Mouse (Mus musculus) stomach, postnatal 0 days (tissue): ENCODE data around the gene Itgb7. TPM values are rescaled to one million over a fixed set of nuclear protein-coding genes. Genes with fewer than 3 reads are reported as not detected.

ENCODE experiments used
- ATAC-seq: fragments of 200-750 bp; cut with Nextera tagmentation; 2 replicates; pipeline ENCODE4 v1.8.0; 2017; ENCODE audit not compliant: low FRiP score, low TSS enrichment
- DNase-seq: peaks from one replicate; pipeline ENCODE4 v3.0.0-alpha.2; 2016; ENCODE audit warnings: low spot score
- H3K27ac ChIP-seq: fragments of 300-500 bp; sonication (generic); replicated peaks from 2 replicates; pipeline ENCODE4 v1.5.1; 2014; ENCODE audit warnings: mild to moderate bottlenecking, control low read depth
- H3K27me3 ChIP-seq: fragments of 300-500 bp; sonication (generic); 2 replicates; pipeline ENCODE4 v1.6.1; 2014; ENCODE audit warnings: low read length; ENCODE audit not compliant: control insufficient read depth, insufficient read depth
- H3K36me3 ChIP-seq: fragments of 300-500 bp; sonication (generic); 2 replicates; pipeline ENCODE4 v1.6.1; 2014; ENCODE audit warnings: low read length, mixed read lengths; ENCODE audit not compliant: control insufficient read depth, insufficient read depth
- H3K4me1 ChIP-seq: fragments of 300-500 bp; sonication (generic); replicated peaks from 2 replicates; pipeline ENCODE4 v1.6.1; 2014; ENCODE audit warnings: antibody characterized with exemption; ENCODE audit not compliant: control insufficient read depth, insufficient read depth
- H3K4me2 ChIP-seq: fragments of 300-500 bp; sonication (generic); replicated peaks from 2 replicates; pipeline ENCODE4 v1.6.1; 2014; ENCODE audit warnings: low read depth, mild to moderate bottlenecking, control low read depth, moderate library complexity
- H3K4me3 ChIP-seq: fragments of 300-500 bp; sonication (generic); 2 replicates; pipeline ENCODE4 v1.5.1; 2014; ENCODE audit warnings: low read depth, low read length, control low read depth
- H3K9ac ChIP-seq: fragments of 300-500 bp; sonication (generic); 2 replicates; pipeline ENCODE4 v1.6.1; 2014; ENCODE audit warnings: mild to moderate bottlenecking, low read length, control low read depth, mixed read lengths
- H3K9me3 ChIP-seq: fragments of 300-500 bp; sonication (generic); 2 replicates; pipeline ENCODE4 v1.6.1; 2016; ENCODE audit warnings: low read length; ENCODE audit not compliant: control insufficient read depth
- CTCF ChIP-seq: IDR thresholded peaks from 2 replicates; pipeline ENCODE4 v1.5.1; 2016; ENCODE audit warnings: antibody characterized with exemption, low read depth, mild to moderate bottlenecking, moderate library complexity
- EP300 ChIP-seq: optimal IDR thresholded peaks from 2 replicates; pipeline ENCODE3; 2016; ENCODE audit warnings: antibody characterized with exemption
- WGBS: fragments of 180-500 bp; shearing (Covaris S2); extraction: QIAGEN DNeasy Blood & Tissue Kit; methylation state at CpG from one replicate; pipeline ENCODE4 v1.1.7; 2014; 5-methylcytosine and 5-hydroxymethylcytosine counted together
- polyA plus RNA-seq: library from polyadenylated mRNA; unstranded; fragments of >200 nt; fragmentation: Nextera tagmentation; extraction: Ambion mirVana; gene quantifications from 2 replicates; pipeline ENCODE4 v1.2.1, GENCODE M21; 2015

The Itgb7 gene
- polyA plus RNA-seq, 1 experiment from 2014 or later, result 1.2 TPM

- ATAC-seq (no peak), DNase-seq (no peak)
- no peak overlapping the region for H3K4me2 ChIP-seq
- 0 out of 2 replicates have a peak, but pooled peaks cover 3% of the 10 kb centered on the region for H3K4me1 ChIP-seq
- no peak overlapping the region for H3K4me3 ChIP-seq
- no peaks in the 10 kb centered on the region for H3K27me3 ChIP-seq
- no peaks in the 10 kb centered on the region for H3K36me3 ChIP-seq
- WGBS, result 72% methylated on average over 6 of the region's 6 CpGs
- no peak for TF ChIP-seq EP300
- TF ChIP-seq CTCF, result peak; percentile 54
- no peak overlapping the region for H3K27ac ChIP-seq
- no peaks in the 10 kb centered on the region for H3K9me3 ChIP-seq
- H3K9ac ChIP-seq, result no peak overlapping the region
These were observed 42.4 kb upstream of the Itgb7 start for GRCm38 (mm10) chr15:102273982-102274716.

GRCm38 (mm10) chr15:102271441-102271840 lies 39.7 kb upstream of the Itgb7 start:
- H3K9ac ChIP-seq, result no peak overlapping the region
- no peak overlapping the region for H3K4me3 ChIP-seq
- no peaks in the 10 kb centered on the region for H3K9me3 ChIP-seq
- ATAC-seq (no peak), DNase-seq (no peak)
- H3K4me2 ChIP-seq, result no peak overlapping the region
- TF ChIP-seq EP300, result no peak
- no peak overlapping the region for H3K27ac ChIP-seq
- WGBS, result 43% methylated on average over 3 of the region's 3 CpGs
- H3K27me3 ChIP-seq, result no peaks in the 10 kb centered on the region
- H3K36me3 ChIP-seq, result no peaks in the 10 kb centered on the region
- no peaks in the 10 kb centered on the region for H3K4me1 ChIP-seq

GRCm38 (mm10) chr15:102270274-102270960 lies 38.7 kb upstream of the Itgb7 start, which contains the start of gene Gm9918:
TSS of gene Gm9918 (plus strand) at chr15:102270563.
- 21% methylated on average over 19 of the region's 21 CpGs for WGBS
- H3K36me3 ChIP-seq, result no peaks in the 10 kb centered on the region
- H3K27me3 ChIP-seq, result no peaks in the 10 kb centered on the region
- ATAC-seq (0 out of 2 replicates have a peak, but pooled peaks have one; percentile 48), DNase-seq (peak; percentile 19)
- peak within 1 kb of the TSS; percentile 40 for H3K4me2 ChIP-seq
- H3K27ac ChIP-seq, result no peak within 1 kb of the TSS
- TF ChIP-seq CTCF (no peak), EP300 (no peak)
- peak within 1 kb of the TSS; percentile 22 for H3K4me3 ChIP-seq
- 0 out of 2 replicates have a peak within 1 kb of the TSS, but pooled peaks have one; percentile 18 for H3K9ac ChIP-seq
- no peaks in the 10 kb centered on the region for H3K9me3 ChIP-seq
- H3K4me1 ChIP-seq, result no peaks in the 10 kb centered on the region

- Histone ChIP-seq H3K9me3 (no peaks in the 10 kb centered on the region), H3K4me1 (no peaks in the 10 kb centered on the region), H3K36me3 (no peaks in the 10 kb centered on the region), H3K9ac (no peak overlapping the region), H3K27me3 (no peaks in the 10 kb centered on the region), H3K4me2 (no peak overlapping the region), H3K27ac (no peak overlapping the region), H3K4me3 (no peak overlapping the region)
- WGBS, result 87% methylated on average over 5 of the region's 5 CpGs
- no peak for TF ChIP-seq EP300
- TF ChIP-seq CTCF, result peak; percentile 51
- DNase-seq (peak; percentile 13), ATAC-seq (no peak)
These were observed 33.8 kb upstream of the Itgb7 start for GRCm38 (mm10) chr15:102265548-102265947.

GRCm38 (mm10) chr15:102263037-102263436 lies 31.3 kb upstream of the Itgb7 start:
- H3K27ac ChIP-seq, result peak overlapping the region; percentile 79
- ATAC-seq, result 0 out of 2 replicates have a peak, but pooled peaks have one; percentile 9
- WGBS, result 56% methylated on average over 2 of the region's 2 CpGs

GRCm38 (mm10) chr15:102262582-102262981 lies 30.8 kb upstream of the Itgb7 start:
- 33% methylated on average over 7 of the region's 7 CpGs for WGBS
- peak; percentile 17 for DNase-seq
- peak; percentile 63; the same call in 1 of the 2 replicates for ATAC-seq
- H3K4me3 ChIP-seq, result no peak overlapping the region
- H3K9me3 ChIP-seq, result no peaks in the 10 kb centered on the region
- no peak overlapping the region for H3K4me2 ChIP-seq
- H3K27me3 ChIP-seq, result no peaks in the 10 kb centered on the region
- no peak for TF ChIP-seq EP300
- TF ChIP-seq CTCF, result no peak
- H3K36me3 ChIP-seq, result no peaks in the 10 kb centered on the region
- no peak overlapping the region for H3K9ac ChIP-seq
- H3K27ac ChIP-seq, result peak overlapping the region; percentile 79
- H3K4me1 ChIP-seq, result peaks cover 9% of the 10 kb centered on the region

More at GRCm38 (mm10) chr15:102263037-102263436, 31.3 kb upstream of the Itgb7 start:
- Histone ChIP-seq H3K4me3 (no peak overlapping the region), H3K9ac (no peak overlapping the region), H3K4me1 (peaks cover 9% of the 10 kb centered on the region), H3K27me3 (no peaks in the 10 kb centered on the region), H3K9me3 (no peaks in the 10 kb centered on the region), H3K4me2 (no peak overlapping the region), H3K36me3 (no peaks in the 10 kb centered on the region)
- peak; percentile 13 for DNase-seq
- TF ChIP-seq CTCF (no peak), EP300 (no peak)
